Mouse (Mus musculus): ENCODE measurements around the gene Ldhal6b. TPM values are rescaled to one million over a fixed set of nuclear protein-coding genes. Genes with fewer than 3 reads are reported as not detected.

Gene Ldhal6b
- polyA plus RNA-seq, 1 experiment = 0.20 TPM

DNA sequence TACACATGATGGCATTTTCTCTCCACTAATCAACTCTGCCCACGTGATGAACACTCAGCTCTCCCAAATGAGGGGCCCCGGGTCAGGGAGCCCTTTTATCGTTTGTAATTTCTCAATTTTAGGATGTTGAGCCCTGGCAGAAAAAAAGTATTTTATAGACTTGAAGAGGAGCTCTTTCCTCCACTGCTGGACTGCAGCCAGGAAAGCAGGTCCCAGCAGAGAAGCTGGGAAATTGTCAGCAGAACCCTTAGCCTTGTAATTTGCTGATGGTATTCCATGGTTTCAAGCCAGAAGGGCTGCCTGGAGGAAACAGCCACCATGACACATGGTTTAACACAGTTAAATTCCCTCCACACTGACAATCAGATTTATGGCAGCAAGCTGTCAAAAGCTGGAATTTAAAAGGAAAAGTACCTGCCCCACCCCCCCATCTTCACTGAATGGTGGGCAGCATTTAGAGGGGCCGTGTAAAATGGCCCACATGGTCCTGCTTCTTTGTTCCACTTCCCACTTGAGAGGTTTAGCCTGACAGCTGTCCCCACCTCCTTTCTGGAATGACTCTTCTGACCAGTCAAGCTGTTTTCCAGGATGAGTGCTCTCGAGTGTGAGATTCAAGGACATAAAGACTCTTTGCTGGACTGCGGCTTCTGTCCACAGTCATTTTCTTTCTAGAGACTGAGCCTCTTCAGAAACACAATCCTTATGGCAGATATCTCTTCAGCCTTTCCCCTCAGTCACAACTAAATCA, 1.4 kb upstream of the Ldhal6b start:
- Histone ChIP-seq H3K27ac (ENCODE audit: insufficient read depth, low read depth, low read length) (no peak overlapping the region), H3K36me3 (ENCODE audit: control insufficient read depth, insufficient read depth, low read length) (peaks cover 13% of the 10 kb centered on the region), H3K4me1 (ENCODE audit: control insufficient read depth, insufficient read depth, insufficient read length, low read length) (no peaks in the 10 kb centered on the region), H3K27me3 (ENCODE audit: control insufficient read depth, insufficient read depth, low read length) (no peaks in the 10 kb centered on the region), H3K4me3 (ENCODE audit: low read depth, low read length) (no peak overlapping the region)
- WGBS = 80% methylated on average over 6 of the region's 6 CpGs
- no peak for TF ChIP-seq CTCF (IDR thresholded peaks at IDR 0.05; ENCODE audit: extremely low read depth, insufficient read length, insufficient replicate concordance, low read depth, low read length)
- no peak for TF ChIP-seq POLR2A (IDR thresholded peaks at IDR 0.05; ENCODE audit: low read depth, low read length)

DNA sequence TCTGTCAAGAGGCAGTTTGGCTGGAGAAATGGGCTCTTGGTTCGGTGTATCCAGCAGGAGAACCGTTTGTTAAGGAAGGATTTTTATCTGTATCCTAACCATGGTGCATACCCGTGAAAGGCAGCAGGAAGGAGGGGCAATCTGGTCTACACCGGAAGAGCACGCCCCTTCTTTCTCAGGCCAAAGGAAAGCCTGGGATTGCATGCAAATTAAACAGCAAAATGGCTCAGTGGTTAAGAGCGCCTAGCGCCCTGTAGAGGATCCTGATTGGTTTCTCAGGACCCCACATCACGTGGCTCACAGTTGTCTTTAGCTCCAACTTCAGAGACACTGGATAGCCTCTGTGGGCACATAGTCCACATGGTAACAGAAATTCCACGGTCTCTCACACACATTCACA, 489 bp upstream of the Ldhal6b start:
- Histone ChIP-seq H3K4me1 (ENCODE audit: control insufficient read depth, insufficient read depth, insufficient read length, low read length) (no peaks in the 10 kb centered on the region), H3K36me3 (ENCODE audit: control insufficient read depth, insufficient read depth, low read length) (peaks cover 13% of the 10 kb centered on the region), H3K27me3 (ENCODE audit: control insufficient read depth, insufficient read depth, low read length) (no peaks in the 10 kb centered on the region), H3K27ac (ENCODE audit: insufficient read depth, low read depth, low read length) (no peak overlapping the region), H3K4me3 (ENCODE audit: low read depth, low read length) (no peak overlapping the region)
- no peak for TF ChIP-seq CTCF (IDR thresholded peaks at IDR 0.05; ENCODE audit: extremely low read depth, insufficient read length, insufficient replicate concordance, low read depth, low read length)
- TF ChIP-seq POLR2A (IDR thresholded peaks at IDR 0.05; ENCODE audit: low read depth, low read length) = no peak
- WGBS = 87% methylated on average over 9 of the region's 9 CpGs

DNA sequence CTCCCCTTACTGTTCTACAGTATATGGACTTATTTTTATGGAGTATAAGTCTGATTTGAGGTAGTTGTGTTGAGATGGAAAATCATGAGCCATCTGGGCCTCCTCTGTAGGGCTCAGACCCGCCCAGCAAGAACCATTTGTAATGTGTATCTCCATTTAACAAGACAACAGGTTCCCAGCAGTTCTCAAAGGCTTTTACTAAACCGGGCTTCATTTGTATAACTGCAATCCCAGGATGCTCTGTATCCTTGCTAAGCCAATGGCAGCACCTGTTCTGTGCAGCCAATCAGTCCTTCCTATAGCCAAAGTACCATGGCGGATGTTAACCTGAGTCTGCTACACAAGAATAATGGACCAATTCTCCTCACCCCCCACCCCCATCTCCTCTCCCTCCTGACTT, 2.0 kb downstream of the Ldhal6b start:
- 96% methylated on average over 3 of the region's 3 CpGs for WGBS
- peaks cover 13% of the 10 kb centered on the region for H3K36me3 ChIP-seq (ENCODE audit: control insufficient read depth, insufficient read depth, low read length)
- no peaks in the 10 kb centered on the region for H3K4me1 ChIP-seq (ENCODE audit: control insufficient read depth, insufficient read depth, insufficient read length, low read length)
- no peaks in the 10 kb centered on the region for H3K27me3 ChIP-seq (ENCODE audit: control insufficient read depth, insufficient read depth, low read length)
- H3K4me3 ChIP-seq (ENCODE audit: low read depth, low read length) = no peak overlapping the region
- TF ChIP-seq POLR2A (IDR thresholded peaks at IDR 0.05; ENCODE audit: low read depth, low read length) = no peak
- TF ChIP-seq CTCF (IDR thresholded peaks at IDR 0.05; ENCODE audit: extremely low read depth, insufficient read length, insufficient replicate concordance, low read depth, low read length) = no peak
- no peak overlapping the region for H3K27ac ChIP-seq (ENCODE audit: insufficient read depth, low read depth, low read length)

DNA sequence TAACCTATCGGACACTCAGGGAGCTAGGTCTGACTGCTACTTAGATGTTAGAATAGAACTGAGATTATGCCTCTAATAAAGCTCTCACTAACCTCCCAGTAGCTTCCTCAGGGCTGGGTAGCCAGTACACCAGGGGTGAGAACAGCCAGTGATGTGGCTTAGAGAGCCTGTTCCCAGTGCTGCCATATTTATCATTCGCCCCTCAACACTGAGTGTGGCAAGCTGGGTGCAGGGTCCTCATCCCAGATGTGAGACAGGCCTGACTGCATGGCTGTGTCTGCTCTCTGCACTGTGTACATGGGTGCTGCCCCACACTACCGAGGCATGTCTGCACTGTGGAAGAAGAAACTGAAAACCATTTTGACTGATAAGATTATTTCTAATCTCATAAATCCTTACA, 4.5 kb downstream of the Ldhal6b start:
- H3K27me3 ChIP-seq (ENCODE audit: control insufficient read depth, insufficient read depth, low read length) = no peaks in the 10 kb centered on the region
- WGBS = 78% methylated on average over 3 of the region's 3 CpGs
- H3K4me1 ChIP-seq (ENCODE audit: control insufficient read depth, insufficient read depth, insufficient read length, low read length) = no peaks in the 10 kb centered on the region
- TF ChIP-seq CTCF (IDR thresholded peaks at IDR 0.05; ENCODE audit: extremely low read depth, insufficient read length, insufficient replicate concordance, low read depth, low read length) (no peak), POLR2A (IDR thresholded peaks at IDR 0.05; ENCODE audit: low read depth, low read length) (no peak)
- H3K4me3 ChIP-seq (ENCODE audit: low read depth, low read length) = no peak overlapping the region
- H3K36me3 ChIP-seq (ENCODE audit: control insufficient read depth, insufficient read depth, low read length) = peaks cover 13% of the 10 kb centered on the region
- H3K27ac ChIP-seq (ENCODE audit: insufficient read depth, low read depth, low read length) = no peak overlapping the region

DNA sequence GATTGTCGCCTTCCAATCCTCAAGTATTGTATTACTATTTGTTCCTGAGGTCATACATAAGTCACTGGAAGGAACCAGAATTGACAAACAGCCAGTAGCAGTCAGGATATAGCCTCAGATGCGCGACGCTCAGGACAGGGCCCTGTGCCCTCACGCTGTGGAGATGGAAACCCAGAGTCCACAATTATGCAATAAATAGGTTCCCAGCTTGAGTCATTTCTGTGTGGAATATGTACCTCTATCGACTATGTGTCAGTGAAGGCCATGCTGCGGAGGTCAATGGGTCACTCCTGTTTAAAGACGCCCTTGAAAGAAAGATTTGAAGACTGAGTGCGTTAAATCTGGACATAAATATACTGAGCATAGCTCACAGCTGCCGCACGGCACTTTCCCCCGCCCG, 5.2 kb downstream of the Ldhal6b start:
- no peaks in the 10 kb centered on the region for H3K27me3 ChIP-seq (ENCODE audit: control insufficient read depth, insufficient read depth, low read length)
- no peak for TF ChIP-seq CTCF (IDR thresholded peaks at IDR 0.05; ENCODE audit: extremely low read depth, insufficient read length, insufficient replicate concordance, low read depth, low read length)
- TF ChIP-seq POLR2A (IDR thresholded peaks at IDR 0.05; ENCODE audit: low read depth, low read length) = no peak
- 92% methylated on average over 13 of the region's 13 CpGs for WGBS
- no peaks in the 10 kb centered on the region for H3K4me1 ChIP-seq (ENCODE audit: control insufficient read depth, insufficient read depth, insufficient read length, low read length)
- H3K27ac ChIP-seq (ENCODE audit: insufficient read depth, low read depth, low read length) = no peak overlapping the region
- H3K4me3 ChIP-seq (ENCODE audit: low read depth, low read length) = no peak overlapping the region
- peaks cover 11% of the 10 kb centered on the region for H3K36me3 ChIP-seq (ENCODE audit: control insufficient read depth, insufficient read depth, low read length)

DNA sequence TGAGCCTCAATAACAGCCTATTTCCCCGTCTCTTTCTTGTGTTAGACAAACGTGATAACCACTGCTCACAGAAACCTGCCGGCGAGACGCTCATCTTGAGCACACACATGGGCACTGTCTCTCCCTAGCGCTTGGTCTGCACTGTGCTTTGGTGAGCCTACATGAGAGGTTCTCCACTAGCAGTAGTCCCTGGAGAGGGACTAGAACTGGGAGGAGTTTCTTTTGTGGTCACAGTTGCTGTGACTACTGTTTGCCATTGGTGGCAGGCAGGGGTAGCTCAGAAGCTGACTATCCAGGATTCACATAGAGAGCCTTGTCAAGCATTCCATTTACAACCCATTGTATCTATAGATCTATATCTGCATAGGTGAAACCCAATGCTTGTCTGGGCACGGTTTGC, 5.8 kb downstream of the Ldhal6b start:
- Histone ChIP-seq H3K27ac (ENCODE audit: insufficient read depth, low read depth, low read length) (no peak overlapping the region), H3K4me1 (ENCODE audit: control insufficient read depth, insufficient read depth, insufficient read length, low read length) (no peaks in the 10 kb centered on the region), H3K36me3 (ENCODE audit: control insufficient read depth, insufficient read depth, low read length) (peaks cover 8% of the 10 kb centered on the region), H3K4me3 (ENCODE audit: low read depth, low read length) (no peak overlapping the region), H3K27me3 (ENCODE audit: control insufficient read depth, insufficient read depth, low read length) (no peaks in the 10 kb centered on the region)
- 86% methylated on average over 7 of the region's 7 CpGs for WGBS
- no peak for TF ChIP-seq CTCF (IDR thresholded peaks at IDR 0.05; ENCODE audit: extremely low read depth, insufficient read length, insufficient replicate concordance, low read depth, low read length)
- TF ChIP-seq POLR2A (IDR thresholded peaks at IDR 0.05; ENCODE audit: low read depth, low read length) = no peak

DNA sequence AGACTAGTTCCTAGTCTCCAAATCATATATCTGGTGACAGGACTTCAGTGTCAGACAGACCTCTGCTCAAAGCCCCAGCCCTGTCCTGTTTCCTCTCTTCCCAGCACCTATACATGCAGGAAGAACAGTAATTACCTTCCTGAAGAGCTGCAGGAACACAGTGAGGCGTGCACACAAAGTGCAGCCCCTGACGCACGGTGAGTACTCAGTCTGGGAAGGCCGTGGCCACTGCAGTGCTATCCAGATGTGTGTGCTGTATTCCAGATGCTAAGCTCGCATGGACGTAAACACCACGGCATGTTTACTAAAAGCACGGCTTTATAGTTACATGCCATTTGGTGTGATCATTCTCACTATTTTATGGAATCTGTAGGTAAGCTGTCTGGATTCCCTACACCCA, 6.3 kb downstream of the Ldhal6b start:
- H3K36me3 ChIP-seq (ENCODE audit: control insufficient read depth, insufficient read depth, low read length) = peaks cover 6% of the 10 kb centered on the region
- WGBS = 91% methylated on average over 8 of the region's 8 CpGs
- no peaks in the 10 kb centered on the region for H3K4me1 ChIP-seq (ENCODE audit: control insufficient read depth, insufficient read depth, insufficient read length, low read length)
- H3K4me3 ChIP-seq (ENCODE audit: low read depth, low read length) = no peak overlapping the region
- H3K27me3 ChIP-seq (ENCODE audit: control insufficient read depth, insufficient read depth, low read length) = no peaks in the 10 kb centered on the region
- no peak overlapping the region for H3K27ac ChIP-seq (ENCODE audit: insufficient read depth, low read depth, low read length)
- TF ChIP-seq POLR2A (IDR thresholded peaks at IDR 0.05; ENCODE audit: low read depth, low read length) = no peak
- no peak for TF ChIP-seq CTCF (IDR thresholded peaks at IDR 0.05; ENCODE audit: extremely low read depth, insufficient read length, insufficient replicate concordance, low read depth, low read length)

Data from small intestine, adult 2 months (tissue).